Mouse (Mus musculus): ENCODE data around the gene Lims1. TPM values are rescaled to one million over a fixed set of nuclear protein-coding genes. Genes with fewer than 3 reads are reported as not detected.
"Not testable (repeated sequence)": the region's sequence is repeated elsewhere in the genome, so short reads cannot be mapped to it uniquely, and the experiment has no call there.

Lims1 gene
- polyA plus RNA-seq, 1 experiment from 2014 or later, result 322 TPM

DNA sequence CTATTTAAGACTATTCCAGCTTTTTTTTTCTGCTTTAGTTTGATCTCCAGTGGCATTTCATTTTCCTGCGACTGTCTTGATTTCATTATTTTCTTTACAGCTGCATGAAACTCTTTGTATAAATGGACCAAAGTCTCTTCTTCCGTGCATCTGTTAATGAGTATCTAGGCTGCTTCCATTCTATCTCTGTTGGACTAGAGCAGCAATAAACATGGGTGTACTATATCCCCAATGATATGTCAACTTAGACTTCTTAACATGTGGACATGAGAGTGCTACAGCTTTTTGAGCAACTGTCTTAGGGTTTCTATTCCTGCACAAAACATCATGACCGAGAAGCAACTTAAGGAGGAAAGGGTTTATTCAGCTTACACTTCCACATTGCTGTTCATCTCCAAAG lies 16.4 kb upstream of the Lims1 start:
- Histone ChIP-seq H3K4me3 (ENCODE audit: low read depth, low read length) (no peak overlapping the region), H3K27ac (ENCODE audit: low read length) (no peak overlapping the region), H3K4me2 (replicated peaks; ENCODE audit: low read depth, low read length) (no peak overlapping the region), H3K9ac (replicated peaks; ENCODE audit: low read depth) (no peak overlapping the region), H3K9me3 (ENCODE audit: low read length) (no peaks in the 10 kb centered on the region), H3K36me3 (ENCODE audit: insufficient read depth, low read length) (peaks cover 23% of the 10 kb centered on the region; the same call in 1 of the 2 replicates), H3K27me3 (replicated peaks; ENCODE audit: insufficient read depth, low read length) (no peaks in the 10 kb centered on the region), H3K4me1 (ENCODE audit: insufficient read depth, low read depth, low read length) (no peaks in the 10 kb centered on the region)
- no peak for DNase-seq (ENCODE audit: low spot score)
- 91% methylated on average over 3 of the region's 3 CpGs for WGBS
- no peak for TF ChIP-seq EP300 (IDR thresholded peaks at IDR 0.05)
- TF ChIP-seq CTCF (IDR thresholded peaks at IDR 0.05), result no peak
- no peak for ATAC-seq

DNA sequence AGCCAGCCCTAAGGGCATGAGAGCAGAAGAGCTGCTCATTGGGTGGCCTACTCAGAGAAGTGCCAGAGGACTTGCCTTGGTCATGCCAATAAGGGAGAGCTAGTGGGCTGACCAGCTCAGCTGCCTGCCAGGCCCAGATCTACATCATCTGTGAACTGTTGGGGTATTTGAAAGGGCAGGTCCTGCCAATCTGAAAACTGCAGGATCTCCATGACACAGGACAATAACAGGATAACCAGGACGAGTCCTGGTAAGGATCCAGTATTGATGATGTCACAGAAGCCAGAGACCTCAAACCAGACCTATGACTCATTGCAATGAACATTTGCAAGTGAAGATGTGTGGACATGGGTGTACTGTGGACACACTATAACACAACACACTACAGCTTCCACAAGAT lies 12.5 kb upstream of the Lims1 start:
- no peak overlapping the region for H3K4me3 ChIP-seq (ENCODE audit: low read depth, low read length)
- H3K36me3 ChIP-seq (ENCODE audit: insufficient read depth, low read length), result peaks cover 16% of the 10 kb centered on the region; the same call in 1 of the 2 replicates
- TF ChIP-seq EP300 (IDR thresholded peaks at IDR 0.05) (no peak), CTCF (IDR thresholded peaks at IDR 0.05) (no peak)
- H3K4me2 ChIP-seq (replicated peaks; ENCODE audit: low read depth, low read length), result no peak overlapping the region
- WGBS, result 79% methylated on average over 1 of the region's 1 CpGs
- no peaks in the 10 kb centered on the region for H3K27me3 ChIP-seq (replicated peaks; ENCODE audit: insufficient read depth, low read length)
- no peak overlapping the region for H3K27ac ChIP-seq (ENCODE audit: low read length)
- H3K4me1 ChIP-seq (ENCODE audit: insufficient read depth, low read depth, low read length), result no peaks in the 10 kb centered on the region
- ATAC-seq, result no peak
- H3K9me3 ChIP-seq (ENCODE audit: low read length), result no peaks in the 10 kb centered on the region
- no peak overlapping the region for H3K9ac ChIP-seq (replicated peaks; ENCODE audit: low read depth)
- no peak for DNase-seq (ENCODE audit: low spot score)

DNA sequence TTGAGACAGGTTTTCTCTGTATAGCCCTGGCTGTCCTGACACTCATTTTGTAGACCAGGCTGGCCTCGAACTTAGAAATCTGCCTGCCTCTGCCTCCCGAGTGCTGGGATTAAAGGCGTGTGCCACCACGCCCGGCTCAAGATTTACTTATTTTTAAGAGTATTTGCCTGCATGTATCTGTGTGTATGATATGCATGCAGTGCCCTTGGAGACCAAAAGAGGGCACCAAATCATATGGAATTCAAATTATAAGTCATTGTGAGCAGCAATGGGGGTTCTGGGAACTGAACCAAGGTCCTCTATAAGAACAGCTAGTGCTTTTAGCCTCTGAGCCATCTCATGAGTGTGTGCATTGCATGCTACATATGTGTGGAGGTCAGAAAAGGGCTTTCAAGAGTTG lies 10.4 kb upstream of the Lims1 start:
- Histone ChIP-seq H3K27ac (ENCODE audit: low read length) (no peak overlapping the region), H3K36me3 (ENCODE audit: insufficient read depth, low read length) (peaks cover 12% of the 10 kb centered on the region; the same call in 1 of the 2 replicates), H3K9ac (replicated peaks; ENCODE audit: low read depth) (no peak overlapping the region), H3K27me3 (replicated peaks; ENCODE audit: insufficient read depth, low read length) (no peaks in the 10 kb centered on the region), H3K4me1 (ENCODE audit: insufficient read depth, low read depth, low read length) (no peaks in the 10 kb centered on the region), H3K4me2 (replicated peaks; ENCODE audit: low read depth, low read length) (no peak overlapping the region), H3K4me3 (ENCODE audit: low read depth, low read length) (no peak overlapping the region), H3K9me3 (ENCODE audit: low read length) (no peaks in the 10 kb centered on the region)
- 98% methylated on average over 5 of the region's 5 CpGs for WGBS
- TF ChIP-seq CTCF (IDR thresholded peaks at IDR 0.05) (peak; percentile 32; the same call in 1 of the 2 replicates), EP300 (IDR thresholded peaks at IDR 0.05) (no peak)
- no peak for DNase-seq (ENCODE audit: low spot score)
- ATAC-seq, result no peak

DNA sequence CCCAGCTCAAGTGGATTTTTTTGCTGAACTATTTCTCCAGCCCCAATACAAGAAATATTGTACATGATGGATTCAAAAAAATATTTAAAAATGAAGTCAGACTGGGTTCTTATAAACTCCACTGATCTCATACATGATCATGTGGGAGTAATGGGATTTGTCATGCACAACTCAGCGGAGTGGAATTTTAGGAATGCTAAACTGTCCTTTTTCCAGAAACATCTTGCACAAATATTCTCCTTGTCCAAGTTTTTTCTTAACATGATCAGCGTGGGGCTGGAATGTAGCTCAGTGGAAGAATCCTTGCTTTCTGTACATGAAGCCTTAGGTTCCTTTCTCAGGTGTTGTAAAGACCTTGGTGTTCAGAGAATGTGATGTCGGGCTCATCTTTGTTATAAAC lies 2.4 kb upstream of the Lims1 start:
- Histone ChIP-seq H3K9ac (replicated peaks; ENCODE audit: low read depth) (no peak overlapping the region), H3K27ac (ENCODE audit: low read length) (no peak overlapping the region), H3K9me3 (ENCODE audit: low read length) (no peaks in the 10 kb centered on the region), H3K4me2 (replicated peaks; ENCODE audit: low read depth, low read length) (no peak overlapping the region), H3K4me1 (ENCODE audit: insufficient read depth, low read depth, low read length) (peaks cover 3% of the 10 kb centered on the region; the same call in 1 of the 2 replicates), H3K36me3 (ENCODE audit: insufficient read depth, low read length) (no peaks in the 10 kb centered on the region), H3K4me3 (ENCODE audit: low read depth, low read length) (no peak overlapping the region), H3K27me3 (replicated peaks; ENCODE audit: insufficient read depth, low read length) (no peaks in the 10 kb centered on the region)
- ATAC-seq (no peak), DNase-seq (ENCODE audit: low spot score) (peak; percentile 59)
- TF ChIP-seq EP300 (IDR thresholded peaks at IDR 0.05), result 0 out of 2 replicates have a peak, but pooled peaks have one; percentile 26
- no peak for TF ChIP-seq CTCF (IDR thresholded peaks at IDR 0.05)
- 68% methylated on average over 3 of the region's 3 CpGs for WGBS

- Histone ChIP-seq H3K9me3 (ENCODE audit: low read length) (no peaks in the 10 kb centered on the region), H3K4me2 (replicated peaks; ENCODE audit: low read depth, low read length) (peak overlapping the region; percentile 53), H3K4me3 (ENCODE audit: low read depth, low read length) (peak overlapping the region; percentile 59; the same call in 1 of the 2 replicates), H3K9ac (replicated peaks; ENCODE audit: low read depth) (no peak overlapping the region), H3K36me3 (ENCODE audit: insufficient read depth, low read length) (no peaks in the 10 kb centered on the region), H3K27me3 (replicated peaks; ENCODE audit: insufficient read depth, low read length) (no peaks in the 10 kb centered on the region), H3K27ac (ENCODE audit: low read length) (peak overlapping the region; percentile 95), H3K4me1 (ENCODE audit: insufficient read depth, low read depth, low read length) (peaks cover 17% of the 10 kb centered on the region; the same call in 1 of the 2 replicates)
- DNase-seq (ENCODE audit: low spot score) (no peak), ATAC-seq (no peak)
- WGBS, result 24% methylated on average over 6 of the region's 6 CpGs
- TF ChIP-seq EP300 (IDR thresholded peaks at IDR 0.05) (peak; percentile 75), CTCF (IDR thresholded peaks at IDR 0.05) (no peak)
Observed at GRCm38 (mm10) chr10:58322361-58323027, 772 bp upstream of the Lims1 start.

DNA sequence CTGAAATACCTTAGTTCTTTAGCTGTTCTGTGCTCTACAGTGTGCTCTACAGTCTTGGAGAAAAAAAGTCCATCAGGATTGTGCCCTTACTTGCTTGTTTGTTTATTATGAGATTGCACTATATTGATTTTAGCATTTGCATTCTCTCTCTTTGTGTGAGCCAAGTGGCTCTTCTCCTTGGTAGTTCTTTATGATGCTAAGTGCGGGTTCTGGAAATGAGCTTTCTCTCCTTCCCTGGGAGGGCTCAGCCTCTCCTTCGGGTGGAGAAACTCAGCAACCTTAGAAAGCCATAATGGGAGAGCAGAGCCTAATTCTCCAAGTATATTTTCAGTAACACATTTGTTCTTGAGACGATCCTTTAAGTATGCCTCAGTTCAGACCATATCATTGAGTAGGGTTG lies 3.0 kb downstream of the Lims1 start:
- Histone ChIP-seq H3K4me3 (ENCODE audit: low read depth, low read length) (no peak overlapping the region), H3K36me3 (ENCODE audit: insufficient read depth, low read length) (no peaks in the 10 kb centered on the region), H3K4me1 (ENCODE audit: insufficient read depth, low read depth, low read length) (peaks cover 20% of the 10 kb centered on the region; the same call in 1 of the 2 replicates), H3K4me2 (replicated peaks; ENCODE audit: low read depth, low read length) (peak overlapping the region; percentile 20; the same call in 1 of the 2 replicates), H3K9me3 (ENCODE audit: low read length) (no peaks in the 10 kb centered on the region), H3K27ac (ENCODE audit: low read length) (0 out of 2 replicates have a peak overlapping the region, but pooled peaks have one; percentile 15), H3K27me3 (replicated peaks; ENCODE audit: insufficient read depth, low read length) (no peaks in the 10 kb centered on the region), H3K9ac (replicated peaks; ENCODE audit: low read depth) (no peak overlapping the region)
- peak; percentile 28 for DNase-seq (ENCODE audit: low spot score)
- TF ChIP-seq CTCF (IDR thresholded peaks at IDR 0.05), result no peak
- no peak for TF ChIP-seq EP300 (IDR thresholded peaks at IDR 0.05)
- 52% methylated on average over 3 of the region's 3 CpGs for WGBS
- no peak for ATAC-seq

DNA sequence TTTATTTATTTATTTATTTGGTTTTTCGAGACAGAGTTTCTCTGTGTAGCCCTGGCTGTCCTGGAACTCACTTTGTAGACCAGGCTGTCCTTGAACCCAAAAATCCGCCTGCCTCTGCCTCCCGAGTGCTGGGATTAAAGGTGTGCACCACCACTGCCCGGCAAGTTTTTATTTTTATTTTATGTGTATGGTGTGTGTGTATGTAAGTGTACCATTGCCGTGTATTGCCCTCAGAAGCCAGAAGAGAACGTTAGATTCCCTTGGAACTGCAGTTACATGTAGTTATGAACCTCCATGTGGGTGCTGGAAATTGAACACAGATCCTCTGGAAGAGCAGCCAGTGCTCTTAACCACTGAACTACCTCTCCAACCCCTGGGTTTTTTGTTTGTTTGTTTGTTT lies 4.6 kb downstream of the Lims1 start:
- not testable (repeated sequence) for H3K27ac ChIP-seq (ENCODE audit: low read length); H3K4me3 ChIP-seq (ENCODE audit: low read depth, low read length); H3K9ac ChIP-seq (replicated peaks; ENCODE audit: low read depth); DNase-seq (ENCODE audit: low spot score); H3K9me3 ChIP-seq (ENCODE audit: low read length); H3K4me2 ChIP-seq (replicated peaks; ENCODE audit: low read depth, low read length); H3K36me3 ChIP-seq (ENCODE audit: insufficient read depth, low read length); H3K27me3 ChIP-seq (replicated peaks; ENCODE audit: insufficient read depth, low read length); ATAC-seq
- peaks cover 20% of the 10 kb centered on the region; the same call in 1 of the 2 replicates for H3K4me1 ChIP-seq (ENCODE audit: insufficient read depth, low read depth, low read length)
- WGBS, result 94% methylated on average over 6 of the region's 6 CpGs

Data from lung, postnatal 0 days (tissue).